Mouse (Mus musculus) forebrain, embryonic 14.5 days (tissue): ENCODE data around the gene Ndufaf2. TPM values are rescaled to one million over a fixed set of nuclear protein-coding genes. Genes with fewer than 3 reads are reported as not detected.

ENCODE experiments used
- polyA plus RNA-seq: library from polyadenylated mRNA; unstranded; fragments of >200 nt; fragmentation: Nextera tagmentation; extraction: Ambion mirVana; gene quantifications from 2 replicates; pipeline ENCODE4 v1.2.1, GENCODE M21; 2014

Gene Ndufaf2
- polyA plus RNA-seq, 1 experiment from 2014 or later: 84.5 TPM

Other genes starting within 250 kb of the Ndufaf2 start
- gene Smim15, start 114.2 kb downstream of the Ndufaf2 start, polyA plus RNA-seq: 54.6 and 57.7 TPM in 2 replicates
- gene Ercc8, start 108 bp upstream of the Ndufaf2 start, polyA plus RNA-seq: 36.2 and 40.7 TPM in 2 replicates
- 1.3 and 1.6 TPM in 2 replicates for gene Elovl7, start 55.8 kb upstream of the Ndufaf2 start, polyA plus RNA-seq
- gene Depdc1b, start 157.7 kb upstream of the Ndufaf2 start, polyA plus RNA-seq: 4.5 and 6.8 TPM in 2 replicates